Mouse (Mus musculus): Measurements from ENCODE around the gene 1700029I15Rik.

DNA sequence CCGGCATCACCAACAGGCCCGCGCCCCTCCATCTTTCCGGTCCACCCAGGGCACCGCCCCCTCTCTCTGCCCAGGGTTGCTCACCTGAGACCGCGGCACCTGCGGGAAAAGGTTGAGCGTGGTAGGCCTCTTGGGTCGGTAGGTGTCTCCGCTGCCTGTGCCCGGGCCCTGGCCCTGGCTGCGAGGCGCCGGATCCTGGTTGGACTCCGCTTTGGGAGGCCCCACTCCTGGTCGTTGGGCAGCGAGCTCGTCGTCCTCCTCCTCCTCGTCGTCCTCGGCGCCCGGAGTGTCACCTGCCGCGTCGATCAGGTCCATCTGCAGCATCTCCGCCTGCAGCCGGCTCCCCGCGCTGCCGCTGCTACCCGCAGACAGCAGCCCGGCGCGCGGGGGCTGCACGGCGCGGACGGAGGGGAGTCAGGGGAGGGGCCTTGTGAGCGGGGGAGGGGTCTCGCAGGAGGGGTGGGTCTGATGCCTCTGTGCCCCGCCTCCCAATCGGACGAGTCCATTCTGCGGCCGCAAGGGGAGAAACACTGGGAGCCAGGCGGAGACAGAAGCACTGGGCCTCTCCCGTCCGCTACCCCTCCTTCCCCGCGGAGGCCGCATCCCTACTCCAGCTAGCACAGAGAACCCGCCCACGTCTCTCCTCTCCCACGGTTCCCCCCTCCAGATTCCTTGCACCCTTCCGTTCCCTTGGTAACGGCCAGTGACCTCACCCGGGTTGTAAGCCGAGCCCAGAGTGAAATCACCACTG is 6.7 kb downstream of the 1700029I15Rik start:
- TF ChIP-seq POLR2A (IDR thresholded peaks at IDR 0.05; ENCODE audit: borderline replicate concordance, low read depth, low read length) (no peak), CTCF (IDR thresholded peaks at IDR 0.05; ENCODE audit: low read depth, low read length) (no peak)
